Mouse (Mus musculus) adrenal gland, adult 2 months (tissue): Measurements from ENCODE around the gene Amt. TPM values are rescaled to one million over a fixed set of nuclear protein-coding genes. Genes with fewer than 3 reads are reported as not detected.
A peak's percentile ranks its signal among the peaks of the same experiment; 100 is the strongest.

Source experiments
- DNase-seq: peaks from one replicate; pipeline ENCODE4 v3.0.0; 2021
- polyA plus RNA-seq: library from polyadenylated mRNA; depleted of rRNA; stranded (reverse); fragments of >200 nt; gene quantifications from 2 replicates; pipeline ENCODE4 v1.2.3, GENCODE M21; 2012; rRNA removed
- total RNA-seq, 2 experiments: library from RNA; stranded (reverse); gene quantifications; 2 replicates each; pipeline ENCODE4 v1.2.3; 2021

Gene Amt
- total and polyA plus RNA-seq, 3 experiments: 2.2 to 5.5 (median 3.3) TPM

- peak; percentile 96 for DNase-seq
These were observed 42.5 kb downstream of the Amt start, which contains the start of gene Gpx1 for GRCm38 (mm10) chr9:108338886-108339781. Gpx1 (plus strand) TSS chr9:108338903.

- peak; percentile 58 for DNase-seq
These were observed 43.2 kb downstream of the Amt start for GRCm38 (mm10) chr9:108339886-108340257.

- peak; percentile 73 for DNase-seq
These were observed 43.8 kb downstream of the Amt start for GRCm38 (mm10) chr9:108340258-108341138.

GRCm38 (mm10) chr9:108341139-108341475 lies 44.5 kb downstream of the Amt start:
- no peak for DNase-seq

GRCm38 (mm10) chr9:108341801-108342200 lies 45.1 kb downstream of the Amt start:
- DNase-seq: peak; percentile 67

GRCm38 (mm10) chr9:108342301-108342831 lies 45.7 kb downstream of the Amt start:
- DNase-seq: peak; percentile 45

GRCm38 (mm10) chr9:108343331-108343730 lies 46.7 kb downstream of the Amt start:
- peak; percentile 56 for DNase-seq

GRCm38 (mm10) chr9:108343835-108344234 lies 47.2 kb downstream of the Amt start:
- DNase-seq: no peak

- DNase-seq: no peak
These were observed 47.8 kb downstream of the Amt start for GRCm38 (mm10) chr9:108344471-108344870.

- DNase-seq: peak; percentile 26
These were observed 50.4 kb downstream of the Amt start for GRCm38 (mm10) chr9:108347024-108347423.

GRCm38 (mm10) chr9:108347540-108348289 lies 51.1 kb downstream of the Amt start, which contains the start of gene Usp4:
Usp4 (plus strand) TSS chr9:108347853.
- DNase-seq: peak; percentile 94

- DNase-seq: no peak
These were observed 51.6 kb downstream of the Amt start for GRCm38 (mm10) chr9:108348290-108348680.

GRCm38 (mm10) chr9:108349727-108350126 lies 53.1 kb downstream of the Amt start:
- DNase-seq: no peak

Other genes with a start within 250 kb of the Amt start
- 10 to 100 TPM; 17.8 to 32.4 TPM for gene Gmppb, start 247.6 kb upstream of the Amt start, total RNA-seq
- 8.6 and 10.7 TPM in 2 replicates for gene Gmppb, start 247.6 kb upstream of the Amt start, polyA plus RNA-seq
- gene Amigo3, start 243.7 kb upstream of the Amt start, total RNA-seq: 1 to 10 TPM; 4.4 to 4.5 TPM
- gene Amigo3, start 243.7 kb upstream of the Amt start, polyA plus RNA-seq: 6.6 and 9.4 TPM in 2 replicates
- under 1 TPM; 0.17 to 0.86 TPM for gene Mst1, start 216.4 kb upstream of the Amt start, total RNA-seq
- gene Mst1, start 216.4 kb upstream of the Amt start, polyA plus RNA-seq: 0.23 and 0.44 TPM in 2 replicates
- gene Rnf123, start 213.5 kb upstream of the Amt start, total RNA-seq: 10 to 100 TPM; 65.5 to 66.0 TPM
- 88.9 and 93.6 TPM in 2 replicates for gene Rnf123, start 213.5 kb upstream of the Amt start, polyA plus RNA-seq
- gene Apeh, start 202.2 kb upstream of the Amt start, total RNA-seq: 10 to 100 TPM; 90.2 to 91.6 TPM
- gene Apeh, start 202.2 kb upstream of the Amt start, polyA plus RNA-seq: 96.2 and 121 TPM in 2 replicates
- 1 to 10 TPM; 5.0 to 5.2 TPM for gene Bsn, start 106.5 kb upstream of the Amt start, total RNA-seq
- gene Bsn, start 106.5 kb upstream of the Amt start, polyA plus RNA-seq: 4.1 and 4.3 TPM in 2 replicates
- gene Dag1, start 32.9 kb upstream of the Amt start, total RNA-seq: 100 to 1,000 TPM; 143 to 148 TPM
- gene Dag1, start 32.9 kb upstream of the Amt start, polyA plus RNA-seq: 59.3 and 86.5 TPM in 2 replicates
- 10 to 100 TPM; 17.5 to 24.9 TPM for gene Nicn1, start 6.4 kb upstream of the Amt start, total RNA-seq
- gene Nicn1, start 6.4 kb upstream of the Amt start, polyA plus RNA-seq: 16.6 and 18.8 TPM in 2 replicates
- gene Rhoa, start 9.3 kb downstream of the Amt start, total RNA-seq: 100 to 1,000 TPM; 355 to 363 TPM
- 169 and 187 TPM in 2 replicates for gene Rhoa, start 9.3 kb downstream of the Amt start, polyA plus RNA-seq
- gene Tcta, start 9.3 kb downstream of the Amt start, total RNA-seq: 10 to 100 TPM; 31.3 to 56.7 TPM
- 42.8 and 46.3 TPM in 2 replicates for gene Tcta, start 9.3 kb downstream of the Amt start, polyA plus RNA-seq
- 100 to 1,000 TPM; 694 to 927 TPM for gene Gpx1, start 42.0 kb downstream of the Amt start, total RNA-seq
- gene Gpx1, start 42.0 kb downstream of the Amt start, polyA plus RNA-seq: 1,573 and 1,924 TPM in 2 replicates
- 100 to 1,000 TPM; 100 to 122 TPM for gene Usp4, start 51.0 kb downstream of the Amt start, total RNA-seq
- 47.0 and 52.3 TPM in 2 replicates for gene Usp4, start 51.0 kb downstream of the Amt start, polyA plus RNA-seq
- gene 1700102P08Rik, start 96.0 kb downstream of the Amt start, total RNA-seq: 1 to 10 TPM in 1 of 2 experiments, under 1 TPM in 1; 0.52 to 1.8 TPM
- gene 1700102P08Rik, start 96.0 kb downstream of the Amt start, polyA plus RNA-seq: 0.37 and 0.86 TPM in 2 replicates
- gene Ccdc36, start 131.6 kb downstream of the Amt start, total RNA-seq: not detected
- gene Ccdc36, start 131.6 kb downstream of the Amt start, polyA plus RNA-seq: not detected in 2 replicates
- not detected for gene BC048562, start 139.6 kb downstream of the Amt start, total RNA-seq
- gene BC048562, start 139.6 kb downstream of the Amt start, polyA plus RNA-seq: not detected in 2 replicates
- gene Ccdc71, start 163.7 kb downstream of the Amt start, total RNA-seq: 10 to 100 TPM; 27.8 to 46.5 TPM
- 23.0 and 28.1 TPM in 2 replicates for gene Ccdc71, start 163.7 kb downstream of the Amt start, polyA plus RNA-seq
- gene Klhdc8b, start 164.7 kb downstream of the Amt start, total RNA-seq: 10 to 100 TPM; 19.4 to 24.5 TPM
- gene Klhdc8b, start 164.7 kb downstream of the Amt start, polyA plus RNA-seq: 73.1 and 81.9 TPM in 2 replicates
- gene Lamb2, start 182.9 kb downstream of the Amt start, total RNA-seq: 100 to 1,000 TPM in 1 of 2 experiments, 10 to 100 TPM in 1; 94.0 to 107 TPM
- gene Lamb2, start 182.9 kb downstream of the Amt start, polyA plus RNA-seq: 136 and 150 TPM in 2 replicates
- 100 to 1,000 TPM; 172 to 248 TPM for gene Usp19, start 193.7 kb downstream of the Amt start, total RNA-seq
- 221 and 261 TPM in 2 replicates for gene Usp19, start 193.7 kb downstream of the Amt start, polyA plus RNA-seq
- gene Qars, start 210.9 kb downstream of the Amt start, total RNA-seq: 100 to 1,000 TPM; 186 to 192 TPM
- 173 and 186 TPM in 2 replicates for gene Qars, start 210.9 kb downstream of the Amt start, polyA plus RNA-seq
- 100 to 1,000 TPM; 105 to 126 TPM for gene Qrich1, start 220.0 kb downstream of the Amt start, total RNA-seq
- gene Qrich1, start 220.0 kb downstream of the Amt start, polyA plus RNA-seq: 119 and 129 TPM in 2 replicates